Mouse (Mus musculus): ENCODE results near the gene Ehmt2.

The Ehmt2 gene

DNA sequence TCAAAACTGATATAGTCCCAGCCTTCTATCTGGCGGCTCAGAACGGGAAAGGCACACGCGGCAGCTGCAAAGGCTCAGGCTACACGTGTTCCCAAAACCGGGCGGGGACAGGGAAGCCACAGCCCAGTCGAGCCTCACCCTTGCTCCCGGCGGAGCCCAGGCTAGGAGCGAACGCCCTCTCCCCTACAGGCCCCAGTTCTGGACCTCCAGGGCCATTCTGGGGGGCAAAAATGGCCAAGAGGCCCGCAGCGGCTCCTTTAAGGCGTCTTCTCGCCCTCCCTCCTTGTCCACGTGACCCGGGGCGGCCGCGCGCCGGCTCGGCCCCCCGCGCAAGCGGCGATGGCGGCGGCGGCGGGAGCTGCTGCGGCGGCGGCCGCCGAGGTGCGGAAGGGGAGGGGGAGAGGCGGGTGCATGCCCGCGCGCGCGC, at the start of gene Ehmt2, which contains the start of gene C2:
Gene Ehmt2 (plus strand): TSS at position 310 of the 427 bp plus-strand sequence.
Gene C2 (minus strand): TSS at position 106 of the 427 bp plus-strand sequence.
- peak; percentile 75 to 82 for DNase-seq (ENCODE audit: low spot score in 2 of 2)

DNA sequence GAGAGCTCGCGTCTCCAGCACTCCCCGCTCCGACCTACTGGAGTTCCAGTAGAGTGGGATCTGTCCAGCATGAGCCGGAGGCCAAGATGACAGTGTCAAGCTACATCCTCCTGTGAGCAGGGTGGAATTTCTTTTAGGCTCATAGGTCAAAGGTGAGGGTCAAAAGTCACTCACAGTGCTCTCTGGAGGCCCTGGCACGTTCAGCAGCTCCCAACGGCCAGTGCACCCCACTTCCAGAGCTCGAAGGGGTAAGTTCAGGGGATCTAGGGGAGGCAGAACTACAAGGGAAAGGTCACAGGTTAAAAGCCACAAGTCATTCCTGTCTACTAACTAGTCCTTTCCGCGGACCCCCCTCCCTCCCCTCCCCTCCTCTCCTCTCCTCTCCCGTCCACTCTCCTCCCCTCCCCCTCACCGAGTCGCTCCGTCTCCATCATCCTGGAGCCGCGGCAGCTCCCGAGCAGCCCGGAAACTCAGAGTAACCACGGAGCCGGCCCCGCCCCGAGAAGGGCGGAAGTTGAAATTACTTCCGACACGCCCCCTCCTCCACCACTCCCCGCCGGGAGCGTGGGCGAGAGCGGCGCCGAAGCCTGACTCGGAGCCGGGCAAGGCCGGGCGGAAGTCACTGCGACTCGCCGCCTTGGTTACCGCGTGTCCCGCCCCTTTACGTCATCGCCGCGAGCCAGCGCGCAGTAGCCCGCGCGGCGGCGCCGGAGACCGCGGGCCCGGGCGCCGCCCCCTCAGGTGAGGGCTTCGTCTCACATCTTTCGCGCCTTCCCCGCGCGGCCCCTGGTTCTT, 48.4 kb upstream of the Ehmt2 start, which contains the start of the genes Skiv2l and Nelfe:
Gene Skiv2l (minus strand): TSS at position 489 of the 795 bp plus-strand sequence.
Gene Nelfe (plus strand): TSS at position 670 of the 795 bp plus-strand sequence.
- peak; percentile 97 to 98 for DNase-seq (ENCODE audit: low spot score in 2 of 2)

DNA sequence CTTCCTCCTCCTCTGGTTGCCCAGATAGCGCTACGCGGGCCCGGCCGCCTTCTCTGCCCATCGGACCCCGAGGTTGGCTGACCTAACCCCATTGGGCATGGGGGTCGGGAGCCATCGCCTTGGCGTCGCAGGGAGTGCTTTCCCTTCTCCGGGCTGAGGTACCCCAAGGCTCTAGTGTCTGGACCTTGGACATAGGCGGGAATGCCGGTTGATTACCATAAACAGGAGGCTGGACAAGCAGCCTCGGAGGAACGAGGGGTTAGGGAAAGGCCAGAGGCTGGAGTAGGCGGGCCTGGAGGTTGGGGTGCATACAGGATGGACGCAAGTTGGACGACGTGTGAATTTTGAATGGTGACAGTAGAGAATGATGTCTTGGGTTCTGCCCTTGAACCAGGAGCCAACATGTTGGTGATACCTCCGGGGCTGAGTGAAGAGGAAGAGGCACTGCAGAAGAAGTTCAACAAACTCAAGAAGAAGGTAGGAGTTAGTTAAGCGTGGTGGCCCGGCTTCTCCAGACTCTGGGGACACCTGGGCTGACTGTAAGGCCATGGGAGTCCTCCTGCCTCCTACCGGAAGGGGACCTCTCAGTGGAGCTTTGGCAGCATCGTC, 47.6 kb upstream of the Ehmt2 start:
- no peak for DNase-seq (ENCODE audit: low spot score in 2 of 2)

DNA sequence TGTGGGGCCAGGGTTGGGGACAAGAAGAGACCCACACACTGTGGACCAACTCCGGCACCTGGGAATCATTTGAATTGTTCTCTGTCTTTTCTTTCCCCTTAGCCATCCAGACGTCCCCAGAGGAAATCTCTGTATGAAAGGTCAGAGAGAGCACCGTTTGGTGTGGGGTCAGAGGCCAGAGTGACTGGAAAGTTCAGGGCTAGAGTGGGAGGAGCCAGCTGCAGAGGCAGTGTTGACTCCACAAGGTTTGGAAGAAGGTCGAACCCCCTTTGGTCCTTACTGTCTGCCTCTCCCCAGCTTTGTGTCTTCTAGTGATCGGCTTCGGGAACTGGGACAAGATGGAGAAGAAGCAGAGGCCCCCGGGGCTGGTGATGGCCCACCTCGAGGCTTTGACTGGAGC, 44.8 kb upstream of the Ehmt2 start:
- DNase-seq (ENCODE audit: low spot score in 2 of 2), result no peak

DNA sequence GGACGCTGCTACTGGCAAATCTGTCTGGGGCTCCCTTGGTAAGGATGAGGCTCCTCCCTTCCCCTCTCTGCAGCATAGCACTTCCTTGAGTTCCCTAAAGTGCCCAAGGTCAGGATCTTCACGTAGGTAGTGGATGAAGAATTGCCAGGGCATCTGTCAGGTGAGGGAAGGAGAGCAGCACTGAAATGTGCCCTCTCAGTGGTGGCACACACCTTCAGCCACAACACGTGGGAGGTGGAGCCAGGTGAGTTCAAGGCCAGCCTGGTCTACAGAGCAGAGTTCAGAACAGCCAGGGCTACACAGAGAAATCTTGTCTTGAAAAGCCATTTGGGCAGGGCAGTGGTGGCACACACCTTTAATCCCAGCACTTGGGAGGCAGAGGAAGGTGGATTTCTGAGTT, 43.5 kb upstream of the Ehmt2 start:
- DNase-seq (ENCODE audit: low spot score in 2 of 2), result no peak

DNA sequence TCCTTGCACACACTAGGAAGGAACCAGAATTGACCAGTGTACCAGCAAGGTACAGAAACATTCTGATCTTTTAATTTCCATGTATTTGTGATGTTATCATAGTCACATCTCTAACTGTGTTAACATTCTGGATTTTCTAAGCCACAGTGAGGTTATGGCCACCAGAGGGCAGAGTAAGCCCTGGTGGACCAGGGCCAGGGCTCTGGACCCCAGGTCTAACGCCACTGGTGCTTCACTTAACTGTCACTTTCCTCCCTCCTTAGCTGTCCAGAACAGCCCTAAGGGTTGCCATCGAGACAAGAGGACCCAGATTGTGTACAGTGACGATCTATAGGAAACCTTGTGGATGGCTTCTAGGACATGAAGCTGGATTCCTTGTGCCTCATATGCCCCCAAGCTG, 42.4 kb upstream of the Ehmt2 start:
- peak; percentile 38 to 48 for DNase-seq (ENCODE audit: low spot score in 2 of 2)

DNA sequence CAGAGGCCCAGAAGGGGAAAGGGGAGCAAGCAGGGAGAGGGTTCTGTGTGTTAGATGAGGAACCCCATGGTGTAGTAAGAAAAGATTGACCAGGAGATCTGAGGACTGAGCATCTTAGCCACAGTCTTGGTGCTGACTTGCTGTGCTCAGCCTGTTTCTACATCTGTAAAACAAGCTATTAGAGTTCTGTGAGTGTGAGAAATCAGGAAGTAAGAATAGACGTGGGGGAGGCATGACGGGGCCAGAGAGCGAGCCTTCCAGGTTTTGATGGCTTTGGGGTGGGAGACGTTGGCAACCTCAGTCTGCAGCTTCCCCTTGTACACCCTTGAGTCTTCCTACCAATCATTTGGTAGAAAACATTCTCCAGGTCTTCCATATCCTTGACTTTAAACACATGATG, 39.6 kb upstream of the Ehmt2 start:
- DNase-seq (ENCODE audit: low spot score in 2 of 2), result no peak

DNA sequence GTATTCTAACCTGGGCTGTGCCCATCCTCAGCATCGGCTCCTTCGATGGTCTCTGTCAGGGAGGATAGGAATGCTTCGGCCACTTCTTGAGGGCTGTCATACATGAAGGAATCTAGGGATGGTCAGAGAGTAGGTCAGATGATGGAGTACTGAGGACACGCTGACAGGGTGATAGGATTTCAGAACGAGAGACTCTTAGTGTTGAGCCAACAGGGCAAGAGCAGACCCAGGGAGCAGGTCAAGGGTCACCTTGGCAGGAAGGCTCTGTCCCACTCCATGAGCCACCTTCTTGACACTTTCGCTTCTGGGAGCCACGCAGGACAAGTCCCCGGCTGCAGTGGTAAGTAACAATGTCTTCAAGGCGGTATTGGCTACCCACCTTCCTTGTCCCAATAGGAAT, 37.8 kb upstream of the Ehmt2 start:
- no peak for DNase-seq (ENCODE audit: low spot score in 2 of 2)

DNA sequence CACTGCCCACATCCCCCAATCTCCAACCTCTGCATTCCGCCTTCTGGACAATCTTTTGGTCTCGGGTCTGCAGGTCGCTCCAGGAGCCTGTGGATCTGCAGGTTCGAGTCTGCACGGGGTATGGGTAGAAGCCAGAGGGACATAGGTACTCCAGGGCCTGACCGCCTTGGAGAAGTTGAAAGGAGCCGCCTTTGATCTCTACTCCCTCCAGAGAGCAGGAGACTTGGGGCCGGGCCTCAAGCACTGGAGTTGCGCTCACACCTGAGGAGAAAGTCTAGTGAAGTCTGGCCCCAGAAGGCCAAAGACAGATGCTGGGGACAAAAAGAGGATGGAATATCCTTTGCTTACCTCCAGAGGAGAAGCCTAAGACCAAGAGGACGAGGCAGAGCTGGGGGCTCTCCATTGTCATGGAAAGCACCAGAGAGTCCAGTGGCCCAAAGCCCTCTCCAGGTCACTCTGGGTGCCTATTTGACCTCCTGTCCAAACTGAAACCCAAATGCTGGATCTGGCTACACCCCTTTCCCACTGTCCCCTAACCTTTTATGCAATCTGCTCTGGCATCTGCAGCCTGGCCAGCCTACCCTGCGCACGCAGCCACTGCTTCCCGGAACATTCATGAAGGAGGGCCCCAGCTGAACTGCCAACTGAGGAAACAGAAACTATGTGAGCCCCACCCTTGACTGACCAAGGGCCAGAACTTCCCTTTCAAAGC, 36.4 kb upstream of the Ehmt2 start:
- DNase-seq (ENCODE audit: low spot score in 2 of 2), result no peak

DNA sequence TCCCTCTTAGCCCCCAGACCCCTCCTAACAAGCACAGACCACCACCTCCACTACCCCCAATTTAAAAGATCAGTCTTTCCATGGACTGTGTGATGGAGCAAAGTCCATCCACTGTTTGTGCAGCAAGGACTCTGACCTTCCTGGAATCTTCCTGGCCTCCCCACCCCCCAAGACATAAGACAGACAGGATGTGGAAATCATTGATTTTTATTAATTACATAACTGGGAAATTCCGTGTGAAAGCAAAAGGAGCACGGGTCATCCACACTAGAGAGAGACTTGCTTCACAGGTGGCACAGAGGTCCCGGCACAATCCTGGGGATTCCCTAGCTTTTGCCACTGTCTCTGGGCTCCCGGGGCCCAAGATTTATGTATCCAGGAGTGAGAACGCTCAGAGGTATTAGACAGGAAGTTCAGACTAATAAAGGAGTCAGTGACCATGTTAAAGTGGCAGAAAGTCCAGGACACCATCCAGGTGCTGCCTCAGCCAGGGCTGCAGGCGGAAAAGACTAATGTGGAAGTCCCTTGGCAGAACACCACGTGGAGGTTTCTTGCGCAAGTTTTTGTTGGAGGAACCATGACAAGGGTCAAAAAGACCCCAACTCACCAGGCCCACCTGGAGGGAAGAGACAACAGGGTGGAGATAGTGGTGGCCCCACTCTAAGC, 35.7 kb upstream of the Ehmt2 start, which contains the start of gene Cfb:
Gene Cfb (minus strand): TSS at position 103 of the 666 bp plus-strand sequence.
- no peak for DNase-seq (ENCODE audit: low spot score in 2 of 2)

DNA sequence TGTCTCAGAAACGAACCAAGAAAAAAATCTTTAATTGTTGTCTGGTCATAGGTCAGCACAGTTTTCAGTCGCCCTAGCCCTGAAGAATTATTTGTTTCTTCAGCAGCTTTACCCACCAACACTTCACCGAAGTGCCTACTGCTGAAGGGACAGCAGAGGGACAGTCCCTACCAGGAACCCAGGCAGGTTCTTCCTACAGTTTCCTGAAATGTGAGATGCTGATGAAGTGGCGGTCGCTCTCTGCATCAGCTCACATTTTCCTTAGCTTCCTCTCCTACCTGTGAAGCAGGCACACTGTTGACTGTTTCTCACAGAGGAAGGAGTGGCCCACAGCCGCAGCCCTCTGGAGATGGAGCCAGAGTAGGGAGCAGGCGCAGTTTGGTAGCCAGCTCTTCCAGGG, 32.3 kb upstream of the Ehmt2 start:
- DNase-seq (ENCODE audit: low spot score in 2 of 2), result no peak

DNA sequence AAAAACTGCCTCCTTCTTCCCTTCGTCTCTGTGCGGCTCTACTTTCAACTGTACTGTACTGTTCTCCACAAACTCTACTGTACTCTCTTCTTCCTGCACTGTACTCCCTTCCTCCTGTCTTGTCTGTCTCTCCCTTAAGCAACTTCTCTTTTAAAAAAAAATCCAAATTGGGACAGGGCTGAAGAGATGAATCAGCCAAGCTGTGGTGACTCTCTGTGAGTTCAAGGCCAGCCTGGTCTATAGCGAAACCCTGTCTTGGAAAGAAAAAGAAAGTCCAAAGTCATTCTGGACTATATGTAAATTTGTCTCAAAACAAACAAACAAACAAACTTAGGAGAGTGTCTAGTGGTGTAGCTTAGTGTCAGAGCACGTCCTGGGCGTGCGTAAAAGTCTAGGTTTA, 23.9 kb upstream of the Ehmt2 start:
- no peak for DNase-seq (ENCODE audit: low spot score in 2 of 2)

DNA sequence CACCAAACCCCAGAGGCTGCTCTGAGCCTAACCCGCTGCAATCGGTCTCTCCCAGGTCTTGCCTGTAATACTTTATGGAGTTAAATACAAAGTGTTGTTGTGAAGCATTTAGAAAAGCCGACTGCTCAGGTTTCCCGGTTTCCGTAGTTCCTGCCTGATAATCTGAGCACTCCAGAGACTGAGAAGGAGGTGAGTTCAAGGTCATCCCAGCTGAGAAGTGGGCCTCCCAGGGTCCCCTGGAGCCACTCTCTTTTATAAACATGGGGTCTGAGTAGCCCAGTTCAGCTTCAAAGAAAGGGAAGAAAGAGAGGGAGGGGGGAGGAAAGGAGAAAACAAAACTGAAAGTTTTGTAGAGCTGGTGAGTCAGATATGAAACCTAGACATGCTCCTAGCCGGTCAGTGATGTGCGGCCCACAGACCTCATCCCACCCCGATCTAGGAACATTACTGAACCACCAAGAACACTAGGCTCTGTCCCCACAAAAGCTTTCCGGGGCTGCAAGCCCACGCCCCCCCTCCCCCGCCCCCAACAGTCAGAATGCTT, 18.9 kb upstream of the Ehmt2 start, which contains the start of gene Zbtb12:
Gene Zbtb12 (plus strand): TSS at position 148 of the 544 bp plus-strand sequence.
- DNase-seq (ENCODE audit: low spot score in 2 of 2), result no peak

DNA sequence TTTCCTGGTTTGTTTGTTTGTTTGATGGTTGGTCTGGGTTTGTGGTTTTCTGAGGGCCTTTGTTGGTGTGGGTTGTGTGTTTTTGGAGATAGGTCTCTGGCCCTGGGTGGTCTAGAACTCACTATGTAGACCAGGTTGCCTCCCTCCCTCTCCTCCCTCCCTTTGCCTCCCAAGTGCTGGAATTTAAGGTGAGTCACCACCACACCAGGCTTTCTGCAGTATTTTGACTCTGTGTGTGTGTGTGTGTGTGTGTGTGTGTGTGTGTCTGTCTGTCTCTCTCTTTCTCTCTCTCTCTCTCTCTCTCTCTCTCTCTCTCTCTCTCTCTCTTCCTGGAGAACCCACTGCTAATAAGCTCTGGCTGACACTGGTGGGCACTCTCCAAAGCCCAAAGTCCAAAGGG, 17.1 kb upstream of the Ehmt2 start:
- no peak for DNase-seq (ENCODE audit: low spot score in 2 of 2)

DNA sequence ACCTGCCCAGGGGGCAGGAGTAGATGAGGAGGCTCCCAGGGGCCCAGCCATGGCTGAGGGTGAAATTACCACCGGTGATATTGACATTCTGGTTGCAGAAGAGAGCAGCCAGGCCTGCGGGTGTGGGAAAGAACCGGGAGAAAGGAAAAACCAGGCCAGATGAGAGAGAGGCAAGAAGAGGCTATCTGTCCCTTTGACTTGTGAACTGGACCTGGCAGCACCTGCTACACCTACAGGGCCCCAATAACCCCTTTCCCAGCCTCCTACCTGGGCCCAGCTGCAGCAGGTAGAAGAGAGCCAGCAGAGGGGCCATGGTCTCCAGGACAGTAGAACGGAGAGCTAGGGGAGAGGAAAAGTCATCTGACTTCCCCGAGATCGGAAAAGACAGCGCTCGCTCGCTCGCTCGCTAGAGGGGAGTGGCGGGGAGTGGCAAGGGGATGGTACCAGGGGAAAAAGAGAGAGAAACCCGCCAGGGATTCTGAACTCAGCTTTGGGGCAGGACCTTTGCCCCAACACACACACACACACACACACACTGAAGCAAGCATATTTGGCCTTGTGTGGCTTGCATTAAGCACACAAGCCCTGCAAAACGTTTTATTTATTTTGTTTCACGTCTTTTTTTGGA, 16.5 kb upstream of the Ehmt2 start, which contains the start of gene Gm20547:
Gene Gm20547 (minus strand): TSS at position 360 of the 628 bp plus-strand sequence.
- DNase-seq (ENCODE audit: low spot score in 2 of 2), result no peak

DNA sequence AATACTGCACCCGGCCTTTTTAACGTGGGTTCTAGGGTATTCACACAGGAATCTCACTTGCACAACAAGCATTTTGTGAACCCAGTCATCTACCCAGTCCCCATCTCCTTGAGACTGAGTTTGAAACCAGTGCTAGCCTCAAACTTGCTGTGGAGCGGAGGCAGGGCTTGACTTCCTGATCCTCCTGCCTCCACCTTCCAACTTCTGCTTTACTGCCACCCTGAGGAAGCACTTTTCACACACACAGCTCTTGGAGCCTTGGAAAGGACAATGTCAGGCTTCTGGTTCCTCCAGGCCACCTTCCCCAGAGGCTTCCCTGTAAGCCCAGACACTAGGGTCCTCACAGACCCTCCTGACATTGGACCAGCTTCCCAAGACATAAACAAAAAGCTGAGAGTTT, 14.9 kb upstream of the Ehmt2 start:
- DNase-seq (ENCODE audit: low spot score in 2 of 2), result no peak

DNA sequence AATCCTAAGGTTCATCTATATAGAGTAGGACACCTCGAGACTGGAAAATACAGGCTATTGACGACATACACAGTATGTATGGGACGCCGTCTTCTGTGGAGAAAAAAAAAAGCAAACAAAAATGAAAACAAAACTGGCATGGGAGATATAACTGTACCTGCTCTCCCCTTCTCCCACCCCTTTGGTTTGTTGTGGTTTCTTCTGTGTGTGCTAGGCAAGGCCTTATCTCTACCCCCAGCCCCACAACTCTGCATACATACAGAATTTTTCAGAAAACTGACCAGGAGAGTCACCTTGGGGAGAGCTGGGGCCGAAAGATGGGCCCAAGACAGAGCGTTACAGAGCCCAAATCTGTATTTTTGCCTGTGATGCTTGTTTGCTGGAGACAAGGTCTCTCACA, 13.6 kb upstream of the Ehmt2 start:
- DNase-seq (ENCODE audit: low spot score in 2 of 2), result no peak

DNA sequence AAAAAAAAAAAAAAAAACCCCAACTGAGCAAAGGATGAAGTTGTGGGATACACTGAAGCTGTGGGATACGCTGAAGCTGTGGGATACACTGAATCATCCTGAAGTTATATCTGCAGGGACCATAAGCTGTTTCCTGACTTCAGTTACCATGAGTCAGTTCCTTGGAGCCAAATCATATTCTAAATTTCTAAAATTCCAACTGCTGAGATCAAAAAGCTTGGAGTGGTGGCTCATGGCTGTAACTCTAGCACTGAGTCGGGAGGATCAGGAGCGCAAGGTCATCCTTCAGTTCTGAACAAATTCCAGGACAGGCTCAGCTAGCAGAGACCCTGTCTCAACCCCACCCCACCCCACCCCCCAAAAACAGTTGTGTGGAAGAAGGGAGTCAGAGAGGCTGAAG, 12.7 kb upstream of the Ehmt2 start:
- no peak for DNase-seq (ENCODE audit: low spot score in 2 of 2)

DNA sequence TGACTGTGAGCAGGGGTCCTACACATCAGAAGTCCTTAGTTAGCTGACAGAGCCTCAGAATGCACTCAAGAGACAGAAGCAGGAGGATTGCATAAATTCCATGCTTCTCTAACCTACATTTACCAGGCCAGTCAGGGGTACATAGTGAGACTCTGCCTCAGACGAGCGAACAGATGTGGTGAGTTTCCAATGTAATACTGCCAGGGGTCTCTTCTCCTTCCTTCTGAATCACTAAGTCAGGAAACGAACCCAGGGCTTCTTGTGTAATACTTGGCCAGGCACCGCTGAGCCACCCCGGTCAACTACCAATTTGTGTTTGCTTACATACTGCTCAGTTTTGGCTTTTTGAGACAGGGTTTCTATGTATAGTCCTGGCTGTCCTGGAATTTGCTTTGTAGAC, 10.3 kb upstream of the Ehmt2 start:
- DNase-seq (ENCODE audit: low spot score in 2 of 2), result no peak

DNA sequence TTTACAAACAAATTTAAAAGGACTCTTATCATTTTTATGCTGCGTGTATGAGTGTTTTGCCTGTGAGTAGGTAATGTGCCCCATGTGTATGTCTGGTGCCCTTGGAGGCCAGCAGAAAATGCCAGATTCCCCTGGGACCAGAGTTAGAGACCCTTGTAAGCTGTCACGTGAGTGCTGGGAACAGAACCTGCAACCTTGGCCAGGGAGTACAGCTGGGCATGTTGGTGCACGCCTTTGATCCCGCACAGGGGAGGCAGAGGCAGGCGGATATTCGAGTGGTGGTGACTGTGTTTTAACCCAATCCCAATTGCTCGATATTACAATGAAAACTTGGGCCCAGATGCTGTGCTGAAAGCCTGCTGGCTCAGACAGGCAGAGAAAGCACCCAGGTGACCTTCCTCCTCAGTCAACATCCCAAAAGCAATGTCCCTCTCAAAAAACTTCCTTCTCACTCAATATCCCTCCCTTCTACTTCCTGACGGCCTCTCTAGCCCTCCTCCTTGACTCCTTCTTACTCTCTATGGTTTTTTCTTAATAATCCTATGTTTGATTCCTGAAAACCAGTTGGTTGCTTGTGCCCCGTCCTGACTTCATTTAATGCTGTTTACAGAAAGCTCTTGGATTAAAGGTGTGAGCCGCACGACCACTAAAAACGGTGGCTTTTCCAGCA, 8.1 kb upstream of the Ehmt2 start:
- no peak for DNase-seq (ENCODE audit: low spot score in 2 of 2)

All from spleen, postnatal 36 days (tissue).